Mouse (Mus musculus) liver, adult 2 months (tissue): ENCODE data around the gene Zfyve19. TPM values are rescaled to one million over a fixed set of nuclear protein-coding genes. Genes with fewer than 3 reads are reported as not detected.

Experiments
- DNase-seq: peaks from one replicate; pipeline ENCODE4 v3.0.0-alpha.2; 2011; ENCODE audit warnings: low read depth, low spot score; ENCODE audit errors: extremely low read depth
- H3K27ac ChIP-seq: fragments of 200-500 bp; replicated peaks from 2 replicates; pipeline ENCODE4 v1.5.1; 2012; ENCODE audit warnings: low read depth, mild to moderate bottlenecking, control low read depth, inconsistent platforms, low read length; ENCODE audit not compliant: insufficient read depth
- H3K27me3 ChIP-seq: fragments of 200-500 bp; 2 replicates; pipeline ENCODE4 v1.6.1; 2012; ENCODE audit warnings: mild to moderate bottlenecking, moderate library complexity, low read length, inconsistent platforms; ENCODE audit not compliant: control insufficient read depth, insufficient read depth
- H3K36me3 ChIP-seq: fragments of 200-500 bp; 2 replicates; pipeline ENCODE4 v1.6.1; 2012; ENCODE audit warnings: low read length, inconsistent platforms; ENCODE audit not compliant: control insufficient read depth, insufficient read depth
- H3K4me1 ChIP-seq: fragments of 200-500 bp; 2 replicates; pipeline ENCODE4 v1.6.1; 2011; ENCODE audit warnings: low read length; ENCODE audit not compliant: control insufficient read depth, insufficient read depth
- H3K4me3 ChIP-seq: fragments of 200-500 bp; 2 replicates; pipeline ENCODE4 v1.5.1; 2011; ENCODE audit warnings: low read depth, mild to moderate bottlenecking, control low read depth, low read length, moderate library complexity; ENCODE audit not compliant: insufficient read depth
- H3K79me2 ChIP-seq: fragments of 200-500 bp; 2 replicates; pipeline ENCODE4 v1.6.1; 2012; ENCODE audit warnings: inconsistent platforms, mild to moderate bottlenecking, low read length, moderate library complexity; ENCODE audit not compliant: control insufficient read depth, insufficient read depth
- H3K9ac ChIP-seq: fragments of 200-500 bp; 2 replicates; pipeline ENCODE4 v1.6.1; 2012; ENCODE audit warnings: low read depth, mild to moderate bottlenecking, control low read depth, inconsistent platforms, low read length
- CTCF ChIP-seq: fragments of 200-500 bp; IDR thresholded peaks from 2 replicates; pipeline ENCODE4 v1.5.1; 2011; ENCODE audit warnings: low read depth, low read length, control low read depth
- POLR2A ChIP-seq: fragments of 200-500 bp; IDR thresholded peaks from 2 replicates; pipeline ENCODE4 v1.6.1; 2011; ENCODE audit warnings: low read length, control low read depth; ENCODE audit not compliant: insufficient read depth; ENCODE audit errors: extremely low read depth
- WGBS: fragments of 180-500 bp; shearing (Covaris S2); methylation state at CpG from one replicate; pipeline ENCODE4 v1.1.7; 2018; 5-methylcytosine and 5-hydroxymethylcytosine counted together
- polyA plus RNA-seq: library from polyadenylated mRNA; depleted of rRNA; stranded (reverse); fragments of >200 nt; gene quantifications from 2 replicates; pipeline ENCODE4 v1.2.3, GENCODE M21; 2012
- total RNA-seq: library from RNA; depleted of rRNA; stranded (reverse); fragments of >200 nt; gene quantifications from 2 replicates; pipeline ENCODE4 v1.2.3, GENCODE M21; 2014

Zfyve19 gene
- total and polyA plus RNA-seq, 2 experiments, result 15.9 to 27.2 TPM

DNA sequence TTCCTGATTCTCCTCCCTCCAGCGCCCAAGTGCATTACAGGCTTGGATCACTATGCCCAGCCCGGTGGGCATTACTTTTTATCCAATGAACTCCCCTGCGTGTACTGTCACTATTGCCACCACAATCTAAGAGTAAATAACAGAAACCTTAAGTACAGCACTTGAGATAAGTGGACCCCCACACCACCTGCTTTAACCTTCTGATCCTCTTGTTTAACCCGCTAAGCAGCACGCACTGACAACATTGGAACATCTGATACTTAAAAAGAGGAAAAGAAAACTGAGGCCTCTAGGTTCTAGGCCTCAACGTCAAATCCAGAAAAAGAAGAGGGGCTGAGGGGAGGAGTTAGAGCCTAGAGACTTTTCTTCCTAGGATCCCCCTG lies 465 bp upstream of the Zfyve19 start:
- no peak for DNase-seq
- WGBS, result 8% methylated on average over 6 of the region's 6 CpGs
- Histone ChIP-seq H3K79me2 (no peaks in the 10 kb centered on the region; the same call in 1 of the 2 replicates), H3K27ac (peak overlapping the region; percentile 90), H3K36me3 (peaks cover 11% of the 10 kb centered on the region), H3K27me3 (no peaks in the 10 kb centered on the region), H3K4me1 (peaks cover 4% of the 10 kb centered on the region; the same call in 1 of the 2 replicates), H3K9ac (peak overlapping the region; percentile 80), H3K4me3 (peak overlapping the region; percentile 78)
- TF ChIP-seq CTCF, result no peak
- no peak for TF ChIP-seq POLR2A

DNA sequence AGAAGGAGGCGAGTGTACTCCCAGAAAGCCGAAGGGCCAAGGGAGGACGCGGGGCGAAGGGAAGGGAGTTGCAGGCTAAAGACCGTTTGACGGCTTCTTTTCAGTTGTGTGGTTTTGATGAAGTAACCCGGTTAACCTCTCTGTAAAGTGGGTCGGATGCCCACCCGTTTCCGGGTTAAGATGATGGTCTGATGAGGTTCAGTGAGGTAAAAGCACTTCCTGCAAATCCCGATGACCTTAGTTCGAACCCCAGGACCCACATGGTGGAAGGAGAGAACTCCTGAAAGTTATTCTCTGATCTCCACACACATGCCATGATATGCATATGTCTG lies 725 bp downstream of the Zfyve19 start:
- TF ChIP-seq CTCF, result no peak
- 0% methylated on average over 13 of the region's 13 CpGs for WGBS

DNA sequence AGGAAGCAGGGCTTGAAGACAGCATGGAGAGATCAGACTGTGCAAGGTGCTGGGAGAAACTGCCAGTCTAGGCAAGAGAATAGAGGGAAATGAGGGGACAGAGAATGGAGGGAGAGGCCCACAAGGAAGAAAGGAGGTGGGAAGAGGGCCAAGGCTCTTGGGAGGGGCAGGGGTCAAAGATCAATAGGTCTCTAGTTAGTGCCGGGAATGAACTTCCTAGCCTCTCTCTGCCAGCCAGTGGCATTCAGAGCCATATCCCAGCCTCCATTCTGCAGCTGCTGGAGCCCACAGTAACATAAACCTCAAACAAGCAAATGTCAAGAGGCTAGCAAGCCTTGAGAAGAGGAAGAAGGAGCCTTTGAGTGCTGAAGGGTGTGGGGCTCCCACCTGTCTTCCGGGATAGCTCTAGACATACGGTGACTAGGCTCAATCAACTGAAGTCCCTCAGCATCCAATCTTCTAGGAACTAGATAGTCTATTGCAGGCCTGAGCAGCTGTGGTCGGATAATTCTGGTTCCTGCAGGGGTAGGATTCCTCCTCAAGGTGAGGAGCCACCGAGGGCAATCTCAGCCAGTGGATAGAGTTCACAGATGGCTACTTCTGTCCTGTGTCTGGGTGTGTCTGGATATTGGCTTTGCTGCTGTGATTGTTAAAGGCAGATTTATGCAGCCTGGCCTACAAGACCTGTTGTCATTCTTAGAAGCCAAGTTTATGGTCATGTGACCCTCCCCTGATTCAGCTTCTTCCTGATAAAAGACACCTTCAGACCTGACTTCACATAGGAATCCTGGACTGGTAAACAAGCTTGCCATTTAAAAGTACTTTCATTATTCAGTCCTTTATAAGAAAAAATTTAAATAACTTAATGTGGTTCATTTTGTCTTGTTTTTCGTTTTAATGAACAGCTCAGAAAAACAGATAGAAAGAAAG lies 21.6 kb downstream of the Zfyve19 start, which contains the start of gene Ppp1r14d:
TSS of gene Ppp1r14d (minus strand) at position 132 of the 930 bp plus-strand sequence.
- 65% methylated on average over 6 of the region's 6 CpGs for WGBS
- H3K9ac ChIP-seq, result no peak within 1 kb of the TSS

More for the DNA sequence above, 725 bp downstream of the Zfyve19 start:
- Histone ChIP-seq H3K36me3 (peaks cover 11% of the 10 kb centered on the region), H3K4me1 (peaks cover 4% of the 10 kb centered on the region; the same call in 1 of the 2 replicates), H3K79me2 (no peaks in the 10 kb centered on the region), H3K4me3 (peak overlapping the region; percentile 87), H3K27me3 (no peaks in the 10 kb centered on the region), H3K9ac (peak overlapping the region; percentile 77), H3K27ac (no peak overlapping the region)
- no peak for DNase-seq

DNA sequence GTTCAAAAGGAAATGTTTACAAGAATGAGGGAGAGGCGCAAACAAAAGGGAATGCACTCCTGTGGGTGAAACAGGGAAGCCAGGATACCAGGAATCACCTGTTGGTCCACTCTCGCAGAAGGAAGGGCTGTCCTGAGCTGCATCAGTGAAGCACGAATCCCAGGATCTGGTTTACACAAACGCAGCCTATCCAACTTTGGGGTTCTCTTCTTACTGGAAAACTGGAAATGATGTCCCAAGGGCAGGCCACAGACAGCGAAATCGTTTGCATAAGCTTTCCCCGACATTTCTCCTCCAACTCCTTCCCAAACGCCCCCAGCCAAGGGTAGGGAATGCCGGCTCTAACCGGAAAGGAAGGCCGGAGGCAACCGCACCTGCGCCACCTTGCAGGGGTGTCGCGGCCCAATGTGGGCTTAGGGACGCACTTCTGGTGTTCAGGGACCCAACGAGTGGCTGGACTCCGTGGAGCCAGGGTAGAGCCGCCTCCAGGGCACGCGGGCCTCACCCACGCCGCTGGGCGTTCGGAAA lies 28.3 kb downstream of the Zfyve19 start:
- Histone ChIP-seq H3K27ac (no peak overlapping the region), H3K36me3 (no peaks in the 10 kb centered on the region), H3K79me2 (no peaks in the 10 kb centered on the region), H3K9ac (peak overlapping the region; percentile 42; the same call in 1 of the 2 replicates), H3K4me3 (peak overlapping the region; percentile 40; the same call in 1 of the 2 replicates), H3K4me1 (0 out of 2 replicates have a peak, but pooled peaks cover 3% of the 10 kb centered on the region), H3K27me3 (peaks cover 14% of the 10 kb centered on the region)
- no peak for DNase-seq
- TF ChIP-seq CTCF, result no peak
- no peak for TF ChIP-seq POLR2A
- 19% methylated on average over 25 of the region's 25 CpGs for WGBS

More for the DNA sequence above, 21.6 kb downstream of the Zfyve19 start, which contains the start of gene Ppp1r14d:
- Histone ChIP-seq H3K36me3 (no peaks in the 10 kb centered on the region), H3K4me3 (no peak within 1 kb of the TSS), H3K27ac (no peak within 1 kb of the TSS), H3K27me3 (no peaks in the 10 kb centered on the region), H3K79me2 (no peaks in the 10 kb centered on the region), H3K4me1 (no peaks in the 10 kb centered on the region)
- TF ChIP-seq CTCF (no peak), POLR2A (no peak)
- no peak for DNase-seq

DNA sequence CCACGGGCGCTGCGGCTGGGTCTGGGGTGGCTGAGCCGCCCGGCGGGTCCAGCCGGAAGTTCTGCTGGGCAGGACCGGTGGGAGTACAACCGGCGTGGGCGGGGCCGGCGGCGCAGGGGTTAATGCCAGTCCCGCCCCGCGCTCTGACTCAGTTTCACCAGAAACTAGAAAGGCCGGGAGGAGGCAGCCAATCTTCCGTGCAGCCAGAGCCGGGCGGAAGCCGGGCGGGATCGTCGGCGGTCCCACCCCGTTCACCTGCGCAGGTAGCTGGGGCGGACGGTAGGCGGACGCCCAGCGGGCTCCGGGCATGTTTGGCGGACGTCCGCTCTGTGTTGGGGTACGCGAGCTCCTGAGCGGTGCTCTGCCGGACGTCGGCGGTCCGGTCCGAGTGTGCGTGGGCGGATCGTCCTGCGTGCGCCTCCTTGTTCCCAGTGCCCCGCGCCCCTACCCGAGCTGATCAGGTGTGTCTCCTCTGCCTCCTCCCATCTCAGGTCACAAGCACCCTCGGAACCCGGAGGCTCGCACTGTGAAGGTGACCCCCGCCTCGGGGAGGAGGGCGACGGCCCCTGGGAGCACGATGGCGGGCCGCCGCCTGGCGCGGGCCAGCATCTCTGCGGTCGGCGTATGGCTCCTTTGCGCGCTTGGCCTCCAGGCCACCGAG lies 28.9 kb downstream of the Zfyve19 start, which contains the start of gene Spint1:
TSS of gene Spint1 (plus strand) at position 153 of the 661 bp plus-strand sequence.
- Histone ChIP-seq H3K9ac (peak within 1 kb of the TSS; percentile 42; the same call in 1 of the 2 replicates), H3K36me3 (no peaks in the 10 kb centered on the region), H3K4me3 (peak within 1 kb of the TSS; percentile 40; the same call in 1 of the 2 replicates), H3K27me3 (peaks cover 14% of the 10 kb centered on the region), H3K79me2 (no peaks in the 10 kb centered on the region), H3K4me1 (0 out of 2 replicates have a peak, but pooled peaks cover 3% of the 10 kb centered on the region), H3K27ac (no peak within 1 kb of the TSS)
- TF ChIP-seq CTCF (no peak), POLR2A (no peak)
- no peak for DNase-seq
- 2% methylated on average over 73 of the region's 73 CpGs for WGBS
